Mouse (Mus musculus): ENCODE results near the gene Ttc7b. TPM values are rescaled to one million over a fixed set of nuclear protein-coding genes. Genes with fewer than 3 reads are reported as not detected.

Ttc7b gene
- polyA plus RNA-seq, 1 experiment from 2014 or later: 3.5 TPM

DNA sequence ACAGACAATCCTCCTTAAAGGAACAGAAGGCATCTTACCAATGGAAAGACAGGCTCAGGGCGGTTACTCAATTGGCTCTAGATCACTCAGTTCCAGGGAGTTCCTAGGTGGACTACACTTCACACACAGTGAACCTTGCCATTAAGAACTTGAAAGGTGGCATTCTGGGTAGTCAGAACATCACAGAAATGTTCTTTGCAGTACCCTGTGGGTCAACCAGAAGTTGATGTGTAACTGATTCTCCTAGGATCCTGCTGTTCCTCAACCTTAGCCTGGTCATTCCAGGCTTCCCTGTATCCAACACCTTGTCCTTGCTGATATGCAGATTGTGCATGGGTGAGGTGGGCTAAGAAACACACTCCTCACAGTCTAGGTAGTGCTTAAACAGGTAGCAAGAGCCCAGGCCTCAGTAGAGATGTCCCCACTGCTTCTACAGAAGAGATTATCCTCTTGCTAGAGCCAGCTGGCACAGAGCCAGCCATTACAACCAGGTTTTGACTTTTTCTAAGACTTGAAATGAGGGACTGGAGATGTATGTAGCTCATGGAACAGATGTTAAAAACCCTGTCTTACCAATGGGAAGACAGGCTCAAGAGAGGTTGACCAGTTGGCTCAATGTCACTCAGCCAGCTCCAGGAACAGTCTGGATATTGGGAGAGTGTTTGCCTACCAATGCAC, 4.3 kb downstream of the Ttc7b start:
- H3K27me3 ChIP-seq (ENCODE audit: control insufficient read depth, insufficient read depth, low read length): no peaks in the 10 kb centered on the region
- WGBS: 97% methylated on average over 1 of the region's 1 CpGs
- H3K9ac ChIP-seq (ENCODE audit: low read length): no peak overlapping the region
- ATAC-seq (ENCODE audit: insufficient read depth, low FRiP score): no peak
- H3K4me3 ChIP-seq (replicated peaks; ENCODE audit: low read length): no peak overlapping the region
- H3K4me2 ChIP-seq (ENCODE audit: low read depth, low read length): no peak overlapping the region
- no peak overlapping the region for H3K27ac ChIP-seq (ENCODE audit: low read length)
- H3K9me3 ChIP-seq (replicated peaks; ENCODE audit: control insufficient read depth, low read length): no peaks in the 10 kb centered on the region
- no peaks in the 10 kb centered on the region for H3K36me3 ChIP-seq (ENCODE audit: control insufficient read depth, insufficient read depth, low read length)
- peaks cover 21% of the 10 kb centered on the region for H3K4me1 ChIP-seq (ENCODE audit: control insufficient read depth, insufficient read depth, low read length)

DNA sequence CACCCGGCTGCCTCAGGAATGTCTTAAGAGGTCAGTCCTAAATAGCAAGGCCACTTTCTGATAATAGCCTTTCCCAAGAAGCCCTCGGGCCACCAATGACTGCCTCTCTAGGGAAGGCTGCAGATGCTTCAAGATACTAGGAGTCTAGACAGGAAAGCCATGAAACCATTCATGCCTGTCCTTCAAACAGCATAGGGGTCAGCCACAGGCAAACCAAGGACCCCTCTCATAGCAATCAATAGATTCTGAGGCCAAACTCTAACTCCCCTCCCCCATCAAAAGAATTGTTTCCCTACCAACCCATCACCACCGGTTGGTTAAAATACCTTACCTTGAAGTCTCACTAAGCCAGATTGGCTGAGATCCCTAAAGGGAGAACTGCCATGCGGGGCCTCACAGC, 5.1 kb downstream of the Ttc7b start:
- no peak overlapping the region for H3K9ac ChIP-seq (ENCODE audit: low read length)
- no peaks in the 10 kb centered on the region for H3K9me3 ChIP-seq (replicated peaks; ENCODE audit: control insufficient read depth, low read length)
- H3K36me3 ChIP-seq (ENCODE audit: control insufficient read depth, insufficient read depth, low read length): no peaks in the 10 kb centered on the region
- H3K4me2 ChIP-seq (ENCODE audit: low read depth, low read length): no peak overlapping the region
- 88% methylated on average over 4 of the region's 4 CpGs for WGBS
- H3K4me1 ChIP-seq (ENCODE audit: control insufficient read depth, insufficient read depth, low read length): peaks cover 21% of the 10 kb centered on the region
- no peak overlapping the region for H3K4me3 ChIP-seq (replicated peaks; ENCODE audit: low read length)
- ATAC-seq (ENCODE audit: insufficient read depth, low FRiP score): no peak
- no peak overlapping the region for H3K27ac ChIP-seq (ENCODE audit: low read length)
- H3K27me3 ChIP-seq (ENCODE audit: control insufficient read depth, insufficient read depth, low read length): no peaks in the 10 kb centered on the region

DNA sequence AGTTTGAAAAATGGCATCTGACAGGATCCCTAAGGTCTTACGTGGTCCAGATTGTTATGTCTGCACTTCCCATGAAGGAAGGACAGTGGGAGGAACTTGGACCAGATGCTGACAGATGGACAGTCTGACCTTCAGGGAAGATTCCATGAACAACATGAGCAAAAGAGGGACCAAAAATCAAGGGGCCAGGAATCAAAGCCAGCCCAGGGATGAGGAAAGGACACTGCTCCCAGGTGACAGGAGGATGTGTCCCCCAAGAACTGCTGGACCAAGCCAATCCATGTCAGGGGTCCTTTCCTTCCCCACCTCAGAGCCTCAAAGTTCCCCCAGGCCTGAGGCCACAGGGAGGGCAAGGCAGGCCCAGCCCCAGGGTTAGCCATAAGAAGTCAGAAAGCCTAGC, 6.0 kb downstream of the Ttc7b start:
- no peak overlapping the region for H3K9ac ChIP-seq (ENCODE audit: low read length)
- H3K4me3 ChIP-seq (replicated peaks; ENCODE audit: low read length): no peak overlapping the region
- no peak for ATAC-seq (ENCODE audit: insufficient read depth, low FRiP score)
- no peak overlapping the region for H3K27ac ChIP-seq (ENCODE audit: low read length)
- 59% methylated on average over 1 of the region's 1 CpGs for WGBS
- H3K36me3 ChIP-seq (ENCODE audit: control insufficient read depth, insufficient read depth, low read length): no peaks in the 10 kb centered on the region
- peaks cover 18% of the 10 kb centered on the region for H3K4me1 ChIP-seq (ENCODE audit: control insufficient read depth, insufficient read depth, low read length)
- H3K27me3 ChIP-seq (ENCODE audit: control insufficient read depth, insufficient read depth, low read length): no peaks in the 10 kb centered on the region
- H3K4me2 ChIP-seq (ENCODE audit: low read depth, low read length): no peak overlapping the region
- H3K9me3 ChIP-seq (replicated peaks; ENCODE audit: control insufficient read depth, low read length): no peaks in the 10 kb centered on the region

DNA sequence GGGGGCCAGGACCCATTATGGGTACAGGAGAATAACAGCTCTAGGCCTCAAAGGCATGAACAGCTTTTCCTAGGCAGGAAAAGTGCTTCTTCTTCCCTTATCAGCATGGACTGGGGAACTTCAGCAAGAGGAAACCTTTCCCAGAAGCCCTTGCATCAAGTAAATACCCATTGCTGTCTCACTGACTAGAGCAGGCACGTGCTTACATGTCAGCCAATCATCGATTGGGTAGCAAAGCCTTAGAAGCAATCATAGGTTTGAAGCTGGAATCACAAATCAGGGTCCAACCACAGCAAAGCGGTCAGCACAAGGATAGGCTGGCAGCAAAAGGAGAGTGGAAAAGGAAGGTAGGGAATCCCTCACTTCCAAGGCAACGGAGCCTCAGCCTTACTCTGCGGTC, 7.5 kb downstream of the Ttc7b start:
- peaks cover 5% of the 10 kb centered on the region; the same call in 1 of the 2 replicates for H3K4me1 ChIP-seq (ENCODE audit: control insufficient read depth, insufficient read depth, low read length)
- no peak overlapping the region for H3K9ac ChIP-seq (ENCODE audit: low read length)
- no peak overlapping the region for H3K4me2 ChIP-seq (ENCODE audit: low read depth, low read length)
- H3K9me3 ChIP-seq (replicated peaks; ENCODE audit: control insufficient read depth, low read length): no peaks in the 10 kb centered on the region
- H3K27ac ChIP-seq (ENCODE audit: low read length): no peak overlapping the region
- no peaks in the 10 kb centered on the region for H3K27me3 ChIP-seq (ENCODE audit: control insufficient read depth, insufficient read depth, low read length)
- H3K36me3 ChIP-seq (ENCODE audit: control insufficient read depth, insufficient read depth, low read length): no peaks in the 10 kb centered on the region
- H3K4me3 ChIP-seq (replicated peaks; ENCODE audit: low read length): no peak overlapping the region
- 90% methylated on average over 5 of the region's 5 CpGs for WGBS
- ATAC-seq (ENCODE audit: insufficient read depth, low FRiP score): no peak

DNA sequence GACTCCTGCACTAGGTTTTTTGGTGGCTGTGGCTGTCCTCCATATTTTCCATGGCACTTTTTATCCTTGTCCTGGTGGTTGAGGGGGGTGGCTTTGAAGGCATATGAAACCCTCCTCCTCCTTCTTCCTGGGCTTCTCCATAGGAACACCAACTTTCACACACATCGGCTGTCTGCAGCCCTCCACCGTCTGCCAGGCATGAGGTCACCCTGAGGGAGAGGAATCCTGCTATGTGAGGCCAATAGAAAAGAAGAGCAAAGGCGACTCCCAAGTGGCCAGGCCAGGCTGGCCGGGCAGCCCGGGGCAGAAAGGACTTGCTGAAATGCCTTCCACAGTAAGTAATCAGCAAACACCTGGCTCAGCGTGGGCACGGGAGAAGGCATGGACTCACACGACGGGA, 8.0 kb downstream of the Ttc7b start:
- H3K9me3 ChIP-seq (replicated peaks; ENCODE audit: control insufficient read depth, low read length): no peaks in the 10 kb centered on the region
- H3K9ac ChIP-seq (ENCODE audit: low read length): no peak overlapping the region
- H3K27me3 ChIP-seq (ENCODE audit: control insufficient read depth, insufficient read depth, low read length): no peaks in the 10 kb centered on the region
- H3K4me2 ChIP-seq (ENCODE audit: low read depth, low read length): no peak overlapping the region
- no peak for ATAC-seq (ENCODE audit: insufficient read depth, low FRiP score)
- H3K4me1 ChIP-seq (ENCODE audit: control insufficient read depth, insufficient read depth, low read length): peaks cover 5% of the 10 kb centered on the region; the same call in 1 of the 2 replicates
- no peak overlapping the region for H3K27ac ChIP-seq (ENCODE audit: low read length)
- 78% methylated on average over 9 of the region's 9 CpGs for WGBS
- H3K4me3 ChIP-seq (replicated peaks; ENCODE audit: low read length): no peak overlapping the region
- no peaks in the 10 kb centered on the region for H3K36me3 ChIP-seq (ENCODE audit: control insufficient read depth, insufficient read depth, low read length)

DNA sequence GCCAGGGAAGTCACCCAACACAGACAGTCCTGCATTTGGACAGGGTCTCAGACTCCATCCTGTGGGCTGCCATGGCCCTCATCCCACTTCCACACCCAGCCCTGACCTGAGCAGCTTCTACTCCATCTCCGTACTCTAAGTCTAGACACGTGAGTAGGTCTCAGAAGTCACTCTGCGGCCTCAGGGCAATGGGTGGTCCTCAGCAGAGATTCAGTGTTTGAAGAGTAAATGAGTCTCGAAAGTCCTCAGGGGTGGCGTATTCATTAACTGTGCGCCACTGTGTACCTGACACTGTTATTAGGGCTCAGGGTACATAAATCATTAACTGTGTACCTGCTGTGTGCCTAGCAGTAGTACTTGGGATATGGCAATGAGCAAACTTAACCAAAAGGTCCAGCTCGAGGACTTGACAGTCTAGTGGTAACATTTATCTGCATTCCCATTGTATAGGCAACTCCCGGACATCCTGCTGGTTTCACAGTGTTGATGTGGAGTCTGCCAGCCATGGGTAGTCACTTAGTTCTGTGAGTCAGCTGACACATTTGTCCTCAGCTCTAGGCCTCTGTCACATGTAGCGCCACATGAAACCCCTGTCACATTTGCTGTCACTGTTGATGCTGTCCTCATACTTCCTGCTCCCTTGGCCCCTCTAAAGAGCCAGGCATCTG, 10.9 kb downstream of the Ttc7b start:
- no peak; the same call in 1 of the 2 replicates for ATAC-seq (ENCODE audit: insufficient read depth, low FRiP score)
- Histone ChIP-seq H3K9ac (ENCODE audit: low read length) (no peak overlapping the region), H3K4me2 (ENCODE audit: low read depth, low read length) (no peak overlapping the region), H3K36me3 (ENCODE audit: control insufficient read depth, insufficient read depth, low read length) (no peaks in the 10 kb centered on the region), H3K27ac (ENCODE audit: low read length) (no peak overlapping the region), H3K4me1 (ENCODE audit: control insufficient read depth, insufficient read depth, low read length) (no peaks in the 10 kb centered on the region), H3K4me3 (replicated peaks; ENCODE audit: low read length) (no peak overlapping the region), H3K27me3 (ENCODE audit: control insufficient read depth, insufficient read depth, low read length) (no peaks in the 10 kb centered on the region), H3K9me3 (replicated peaks; ENCODE audit: control insufficient read depth, low read length) (no peaks in the 10 kb centered on the region)
- 73% methylated on average over 9 of the region's 9 CpGs for WGBS

DNA sequence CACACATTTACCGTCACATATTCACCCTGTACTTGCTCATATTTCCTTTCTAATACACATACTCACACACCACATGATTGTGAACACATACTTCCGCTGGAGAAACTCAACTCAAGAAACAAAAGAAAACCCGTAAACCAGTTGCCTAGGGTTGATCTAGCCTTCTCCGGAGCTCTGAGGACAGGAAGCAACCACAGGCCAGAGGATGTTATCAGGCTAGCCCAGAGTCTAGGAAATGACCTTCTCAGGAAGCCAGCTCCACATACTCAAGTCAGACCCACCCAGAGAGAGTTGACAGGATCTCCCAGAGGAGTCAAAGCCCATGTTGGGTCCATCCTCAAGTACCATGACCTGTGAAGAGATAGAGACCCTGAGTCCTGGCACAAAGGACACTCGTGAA, 12.0 kb downstream of the Ttc7b start:
- Histone ChIP-seq H3K36me3 (ENCODE audit: control insufficient read depth, insufficient read depth, low read length) (no peaks in the 10 kb centered on the region), H3K4me2 (ENCODE audit: low read depth, low read length) (no peak overlapping the region), H3K4me1 (ENCODE audit: control insufficient read depth, insufficient read depth, low read length) (no peaks in the 10 kb centered on the region), H3K27me3 (ENCODE audit: control insufficient read depth, insufficient read depth, low read length) (no peaks in the 10 kb centered on the region), H3K9ac (ENCODE audit: low read length) (no peak overlapping the region), H3K9me3 (replicated peaks; ENCODE audit: control insufficient read depth, low read length) (no peaks in the 10 kb centered on the region), H3K27ac (ENCODE audit: low read length) (no peak overlapping the region), H3K4me3 (replicated peaks; ENCODE audit: low read length) (no peak overlapping the region)
- ATAC-seq (ENCODE audit: insufficient read depth, low FRiP score): no peak
- WGBS: 83% methylated on average over 5 of the region's 5 CpGs

DNA sequence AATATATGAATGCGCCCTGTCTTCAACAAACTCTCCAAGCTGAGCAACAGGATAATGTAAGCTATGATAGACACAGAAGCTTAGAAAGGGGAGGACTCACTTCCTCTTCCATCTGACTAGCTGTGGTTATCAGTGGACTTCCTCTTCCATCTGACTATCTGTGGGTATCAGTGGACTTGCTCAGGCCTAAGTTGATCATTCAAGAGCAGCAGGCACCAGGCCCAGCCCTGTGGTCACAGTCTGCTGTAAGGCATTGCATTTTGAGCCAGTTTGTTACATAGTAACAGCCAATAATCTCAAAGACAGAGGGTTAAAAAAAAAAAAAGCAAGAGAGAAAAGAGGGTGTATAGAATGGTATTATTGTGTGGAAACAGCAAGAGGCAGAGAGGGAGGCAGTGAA, 15.1 kb downstream of the Ttc7b start:
- H3K27me3 ChIP-seq (ENCODE audit: control insufficient read depth, insufficient read depth, low read length): no peaks in the 10 kb centered on the region
- no peaks in the 10 kb centered on the region for H3K36me3 ChIP-seq (ENCODE audit: control insufficient read depth, insufficient read depth, low read length)
- no peak overlapping the region for H3K27ac ChIP-seq (ENCODE audit: low read length)
- no peak overlapping the region for H3K4me2 ChIP-seq (ENCODE audit: low read depth, low read length)
- H3K4me1 ChIP-seq (ENCODE audit: control insufficient read depth, insufficient read depth, low read length): no peaks in the 10 kb centered on the region
- H3K9ac ChIP-seq (ENCODE audit: low read length): no peak overlapping the region
- H3K4me3 ChIP-seq (replicated peaks; ENCODE audit: low read length): no peak overlapping the region
- ATAC-seq (ENCODE audit: insufficient read depth, low FRiP score): no peak
- 90% methylated on average over 1 of the region's 1 CpGs for WGBS
- H3K9me3 ChIP-seq (replicated peaks; ENCODE audit: control insufficient read depth, low read length): no peaks in the 10 kb centered on the region

DNA sequence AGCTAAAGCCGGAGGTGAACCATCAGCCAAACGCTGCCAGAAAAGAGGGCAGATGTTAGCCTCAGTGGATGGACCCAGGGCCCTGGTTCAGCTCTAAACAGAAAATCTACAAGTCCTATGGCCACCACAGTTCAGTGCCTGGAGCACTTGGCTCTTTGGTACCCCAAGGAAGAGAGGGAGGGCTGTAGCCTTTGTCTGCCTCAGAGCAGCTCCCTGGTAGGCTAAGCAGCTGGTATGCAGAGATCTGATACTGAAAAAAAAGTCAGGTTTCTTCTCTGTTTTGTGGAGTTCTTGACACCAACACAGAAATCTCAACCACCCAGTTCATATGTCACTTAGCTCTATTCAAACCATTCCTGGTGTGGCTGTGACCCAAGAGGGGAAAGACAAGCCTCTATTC, 16.0 kb downstream of the Ttc7b start:
- H3K9ac ChIP-seq (ENCODE audit: low read length): no peak overlapping the region
- H3K4me1 ChIP-seq (ENCODE audit: control insufficient read depth, insufficient read depth, low read length): no peaks in the 10 kb centered on the region
- no peaks in the 10 kb centered on the region for H3K9me3 ChIP-seq (replicated peaks; ENCODE audit: control insufficient read depth, low read length)
- no peaks in the 10 kb centered on the region for H3K27me3 ChIP-seq (ENCODE audit: control insufficient read depth, insufficient read depth, low read length)
- no peak overlapping the region for H3K4me3 ChIP-seq (replicated peaks; ENCODE audit: low read length)
- no peak for ATAC-seq (ENCODE audit: insufficient read depth, low FRiP score)
- WGBS: 91% methylated on average over 2 of the region's 2 CpGs
- H3K4me2 ChIP-seq (ENCODE audit: low read depth, low read length): no peak overlapping the region
- H3K27ac ChIP-seq (ENCODE audit: low read length): no peak overlapping the region
- no peaks in the 10 kb centered on the region for H3K36me3 ChIP-seq (ENCODE audit: control insufficient read depth, insufficient read depth, low read length)
